Mouse (Mus musculus) retina, postnatal 7 days (tissue): Measurements from ENCODE around the gene Srrm3.
A peak's percentile ranks its signal among the peaks of the same experiment; 100 is the strongest.

ENCODE experiments used
- DNase-seq: peaks from one replicate; pipeline ENCODE4 v3.0.0-alpha.2; 2012; ENCODE audit warnings: low read depth, low spot score

The Srrm3 gene

DNA sequence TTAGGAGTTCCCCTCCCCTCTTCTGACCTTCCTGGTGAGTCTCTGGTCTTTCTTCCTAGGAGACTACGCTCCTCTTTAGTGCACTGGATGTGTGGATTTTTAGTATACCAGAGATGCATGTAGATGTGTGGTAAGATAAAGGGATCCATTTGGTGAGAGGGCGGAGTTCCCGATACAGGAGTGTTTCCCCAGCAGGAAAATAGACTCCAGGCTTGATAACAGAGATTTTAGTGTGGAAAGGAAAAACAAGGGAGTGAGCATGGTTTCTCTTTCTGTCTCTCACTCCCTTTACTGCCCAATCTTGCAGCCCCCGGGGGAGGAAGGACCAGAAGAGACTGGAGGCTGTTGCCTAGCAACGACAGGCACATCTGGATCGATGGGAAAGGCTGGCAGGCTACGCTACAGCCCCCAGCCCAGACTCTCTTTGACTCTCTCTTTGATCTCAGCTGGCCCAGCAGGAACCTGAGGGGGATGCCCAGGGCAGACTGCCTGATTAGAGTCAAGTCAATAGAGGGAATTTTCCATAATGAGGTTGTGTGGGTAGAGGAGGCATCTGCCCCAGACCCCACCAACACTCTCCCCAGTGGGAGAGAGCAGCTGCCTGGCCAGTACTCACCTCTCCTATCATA is 15.7 kb downstream of the Srrm3 start:
- DNase-seq = no peak

DNA sequence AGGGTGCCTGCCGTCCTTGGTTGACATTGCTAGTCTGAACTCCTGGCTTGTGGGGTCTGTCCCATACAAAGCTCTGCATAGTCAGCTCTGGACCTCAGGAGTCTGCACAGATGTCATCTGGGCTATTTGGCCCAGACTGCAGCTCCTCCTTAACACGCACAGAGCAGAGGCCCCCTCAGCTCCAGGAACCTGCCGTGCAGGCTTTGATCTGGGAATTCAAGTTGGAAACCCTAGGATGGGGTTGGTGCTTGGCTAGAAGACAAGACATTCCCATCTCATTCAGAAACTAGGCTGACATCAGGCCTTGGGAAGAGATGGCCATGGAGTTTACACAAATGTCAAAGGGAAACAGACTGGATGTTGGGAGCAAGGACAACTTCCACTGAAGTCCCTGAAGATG is 17.8 kb downstream of the Srrm3 start:
- no peak for DNase-seq

DNA sequence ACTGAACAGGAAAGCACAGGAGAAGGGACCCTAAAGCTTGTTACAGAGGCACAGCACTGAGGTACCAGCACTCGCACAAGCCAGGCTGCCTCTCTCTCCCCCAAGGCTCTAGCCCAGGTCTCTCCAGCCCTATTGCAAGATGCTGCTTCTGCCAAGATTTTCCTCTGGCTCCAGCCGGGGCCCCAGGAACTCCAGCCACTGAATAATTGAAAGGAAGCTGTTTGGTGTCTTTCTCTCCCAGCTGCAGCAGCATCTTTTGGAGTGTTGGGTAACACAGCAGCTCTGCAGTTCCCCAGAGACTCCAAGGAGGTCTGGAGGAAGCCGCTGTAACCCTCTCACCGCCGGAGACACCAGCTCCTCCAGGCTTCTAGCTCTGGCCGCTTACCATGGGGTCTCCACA is 19.5 kb downstream of the Srrm3 start:
- DNase-seq = no peak

DNA sequence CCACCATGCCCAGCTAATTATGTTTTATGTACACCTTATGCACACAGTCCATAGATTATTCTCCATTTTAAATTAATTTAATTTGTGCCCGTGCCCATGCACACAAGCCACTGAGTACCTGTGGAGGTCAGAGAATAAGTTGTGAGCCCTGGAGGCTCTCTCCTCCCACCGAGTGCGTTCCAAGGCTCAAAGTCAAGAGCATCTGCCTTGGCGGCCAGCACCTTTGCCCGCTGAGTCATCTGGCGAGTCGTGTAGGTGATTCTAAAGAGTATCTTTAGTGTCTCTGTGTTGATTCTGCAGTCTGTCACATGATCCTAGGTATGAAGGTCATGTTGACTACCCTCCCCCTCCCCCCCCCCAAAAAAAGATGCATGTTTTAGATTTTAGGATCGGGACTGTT is 22.7 kb downstream of the Srrm3 start:
- DNase-seq = no peak

- DNase-seq = no peak
Observed at GRCm38 (mm10) chr5:135832729-135833128, 26.0 kb downstream of the Srrm3 start.

DNA sequence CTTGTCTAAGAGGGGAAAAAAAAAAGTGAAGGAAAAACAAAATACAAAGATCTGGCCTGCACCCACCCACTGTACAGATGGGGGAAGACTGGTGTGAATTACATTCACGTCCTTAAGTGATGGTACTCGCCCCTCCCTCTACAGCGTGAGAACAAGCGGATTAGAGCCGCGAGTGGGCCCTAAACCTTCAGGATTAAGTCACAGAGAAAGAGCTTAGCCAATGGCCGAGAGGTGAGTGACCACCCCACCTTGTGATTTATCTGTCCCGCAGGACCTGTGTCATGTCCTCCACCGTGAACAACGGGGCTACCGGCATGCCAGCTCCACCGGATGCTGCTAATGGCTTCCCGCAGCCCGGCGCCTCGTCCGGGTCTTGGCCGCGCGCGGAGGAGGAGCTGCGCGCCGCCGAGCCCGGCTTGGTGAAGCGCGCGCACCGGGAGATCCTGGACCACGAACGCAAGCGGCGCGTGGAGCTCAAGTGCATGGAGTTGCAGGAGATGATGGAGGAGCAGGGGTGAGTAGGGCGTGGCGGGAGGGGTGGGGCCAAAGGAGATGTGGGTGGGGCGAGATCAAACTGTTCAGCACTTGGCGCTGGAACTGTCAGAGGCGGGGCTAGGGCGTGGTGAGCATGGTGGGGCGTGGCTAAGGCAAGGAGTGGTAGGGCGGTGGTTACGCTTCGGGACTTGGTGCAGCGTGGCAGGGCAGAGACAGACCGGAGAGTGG is 28.2 kb downstream of the Srrm3 start:
- DNase-seq = peak; percentile 78

DNA sequence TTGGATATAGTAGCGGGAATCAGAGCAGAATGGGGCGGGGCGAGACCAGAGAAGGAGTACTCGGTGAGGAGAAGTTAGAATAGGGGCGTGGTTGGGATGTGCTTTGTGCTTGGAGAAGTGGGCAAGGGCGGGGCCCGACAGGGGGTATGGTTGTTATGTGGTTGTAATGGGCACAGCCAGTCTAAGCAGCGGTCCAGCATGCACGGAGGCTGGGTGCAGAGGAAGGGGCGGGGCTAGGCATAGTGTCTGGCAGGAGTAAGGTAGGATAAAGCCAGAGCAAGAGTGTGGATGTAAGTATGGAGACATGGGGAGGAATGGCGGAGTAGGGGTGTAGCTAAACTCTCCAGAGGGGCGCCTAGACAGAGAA is 28.8 kb downstream of the Srrm3 start:
- no peak for DNase-seq

DNA sequence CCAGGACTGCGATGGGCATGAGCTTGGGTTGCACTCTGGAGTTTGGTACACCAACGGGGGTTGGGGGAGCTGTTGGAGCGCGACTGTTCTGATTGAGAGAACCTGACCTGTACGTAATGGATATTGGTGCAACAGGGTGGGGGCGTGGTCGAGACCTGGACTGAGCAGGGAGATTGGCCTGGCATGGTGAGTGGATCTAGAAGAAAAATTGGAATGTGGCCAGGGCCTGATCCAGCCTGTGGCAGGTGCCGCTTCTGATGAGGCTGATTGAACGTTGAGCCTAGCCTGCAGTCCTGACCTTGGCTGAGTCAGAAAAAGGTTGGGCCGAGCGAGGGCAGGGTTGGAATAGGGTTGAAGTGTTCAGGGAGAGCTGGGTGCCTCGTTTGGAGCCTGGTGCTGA is 29.3 kb downstream of the Srrm3 start:
- DNase-seq = no peak

GRCm38 (mm10) chr5:135841651-135842050 is 35.0 kb downstream of the Srrm3 start:
- no peak for DNase-seq

- DNase-seq = no peak
Observed at GRCm38 (mm10) chr5:135843418-135843817, 36.7 kb downstream of the Srrm3 start.

DNA sequence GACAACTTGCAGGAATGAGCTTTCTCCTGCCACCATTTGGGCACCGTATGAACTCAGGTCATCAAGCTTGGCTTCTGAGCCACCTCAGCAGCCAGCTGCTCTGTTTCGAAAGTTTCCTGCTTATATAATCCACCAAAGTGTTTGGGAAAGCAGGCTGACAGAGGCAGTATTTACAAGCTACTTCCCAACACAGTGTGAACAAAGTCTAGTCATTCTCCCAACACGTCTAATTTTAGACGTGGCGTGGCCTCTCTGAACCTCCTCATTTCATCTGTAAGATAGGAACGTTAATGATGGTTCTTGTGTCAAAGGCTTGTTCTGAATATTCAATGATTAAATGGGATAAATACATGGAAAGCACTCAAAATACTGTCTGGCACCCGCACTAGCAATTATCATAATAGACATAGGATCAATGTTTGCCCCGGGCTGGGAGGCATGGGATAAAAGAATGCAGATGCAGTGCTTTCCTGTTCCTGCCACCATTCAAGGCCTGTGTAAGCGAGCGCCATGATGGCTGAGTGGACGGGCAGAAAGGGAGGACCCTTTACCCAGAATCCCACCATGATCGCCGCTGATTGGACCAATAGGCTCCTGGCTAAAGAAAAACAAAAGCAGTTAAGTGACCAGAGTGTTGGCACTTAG is 39.1 kb downstream of the Srrm3 start:
- DNase-seq = no peak

GRCm38 (mm10) chr5:135847460-135847859 is 40.8 kb downstream of the Srrm3 start:
- no peak for DNase-seq

DNA sequence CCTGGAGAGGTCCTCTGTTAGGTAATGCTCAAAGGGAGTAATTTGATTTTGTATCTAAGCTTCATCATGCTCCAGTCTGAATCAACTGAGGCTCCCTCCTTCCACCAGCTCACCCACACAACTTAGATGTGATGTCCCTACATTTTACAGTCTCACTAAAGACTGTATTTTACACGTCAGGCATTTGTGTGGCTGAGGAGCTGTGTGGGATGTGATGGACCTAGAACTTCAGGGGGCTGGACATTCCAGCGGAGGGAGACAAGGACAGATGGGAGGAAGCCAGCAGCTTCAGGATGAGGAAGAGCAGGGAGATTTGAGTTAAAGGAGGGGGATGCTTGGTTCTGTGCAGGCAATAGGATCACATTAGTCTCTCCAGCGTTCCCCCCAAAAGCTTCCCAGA is 41.2 kb downstream of the Srrm3 start:
- DNase-seq = no peak

DNA sequence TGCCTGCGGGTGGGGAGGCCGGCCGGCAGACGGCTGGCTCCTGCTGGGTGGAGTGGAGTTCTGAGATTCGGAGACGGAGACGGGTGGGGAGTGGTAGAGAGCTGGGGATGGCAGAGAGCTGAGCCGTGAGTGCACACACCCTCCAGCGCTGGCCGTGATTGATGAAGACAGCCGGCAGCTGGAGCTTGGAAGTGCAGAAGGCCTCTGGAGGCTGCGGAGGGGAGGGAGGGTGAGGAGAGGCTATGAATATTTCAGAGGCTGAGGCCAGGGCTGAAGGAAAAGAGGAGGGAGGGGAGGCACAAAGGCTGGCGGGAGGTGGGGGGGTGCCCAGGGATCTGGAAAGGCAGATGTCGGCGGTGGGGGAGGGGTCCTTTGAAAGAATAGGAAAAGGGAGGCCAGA is 44.3 kb downstream of the Srrm3 start:
- peak; percentile 50 for DNase-seq

DNA sequence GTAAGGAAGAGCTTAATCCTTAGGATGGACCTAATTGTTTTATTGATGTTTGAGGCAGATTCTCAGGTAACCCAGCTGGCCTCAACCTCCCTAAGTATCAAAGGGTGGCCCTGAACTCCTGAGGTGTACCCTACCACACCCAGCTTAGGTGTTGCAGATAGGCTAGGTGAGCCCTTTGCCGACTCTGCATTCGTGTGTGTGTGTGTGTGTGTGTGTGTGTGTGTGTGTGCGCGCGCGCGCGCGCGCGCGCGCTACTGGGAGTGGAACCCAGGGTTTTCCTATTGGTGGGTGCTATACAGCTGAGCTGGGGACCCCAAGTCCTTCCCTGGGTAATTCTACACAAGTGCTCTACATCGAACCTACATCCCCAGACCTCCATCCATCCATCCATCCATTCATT is 44.8 kb downstream of the Srrm3 start:
- DNase-seq = no peak

DNA sequence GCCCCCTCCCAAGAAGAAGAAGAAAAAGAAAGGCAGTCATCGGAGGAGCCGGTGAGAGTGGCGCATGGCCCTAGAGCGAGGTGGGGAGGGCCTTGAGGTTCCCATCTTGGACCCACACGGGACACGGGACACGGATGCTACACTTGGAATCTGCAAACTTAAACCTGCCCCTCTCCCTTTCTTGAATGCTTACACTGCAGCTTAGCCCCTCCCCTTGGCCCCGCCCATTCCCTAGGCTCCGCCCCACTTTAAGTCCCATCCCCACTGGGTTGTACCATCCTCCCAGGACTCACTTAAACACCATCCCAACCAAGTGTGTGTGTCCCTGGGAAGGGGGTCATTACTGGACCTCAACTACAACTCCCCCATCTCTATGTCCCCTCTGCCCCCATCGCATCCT is 45.7 kb downstream of the Srrm3 start:
- no peak for DNase-seq

- DNase-seq = no peak
Observed at GRCm38 (mm10) chr5:135853731-135854130, 47.0 kb downstream of the Srrm3 start.

GRCm38 (mm10) chr5:135855156-135855555 is 48.5 kb downstream of the Srrm3 start:
- peak; percentile 74 for DNase-seq

DNA sequence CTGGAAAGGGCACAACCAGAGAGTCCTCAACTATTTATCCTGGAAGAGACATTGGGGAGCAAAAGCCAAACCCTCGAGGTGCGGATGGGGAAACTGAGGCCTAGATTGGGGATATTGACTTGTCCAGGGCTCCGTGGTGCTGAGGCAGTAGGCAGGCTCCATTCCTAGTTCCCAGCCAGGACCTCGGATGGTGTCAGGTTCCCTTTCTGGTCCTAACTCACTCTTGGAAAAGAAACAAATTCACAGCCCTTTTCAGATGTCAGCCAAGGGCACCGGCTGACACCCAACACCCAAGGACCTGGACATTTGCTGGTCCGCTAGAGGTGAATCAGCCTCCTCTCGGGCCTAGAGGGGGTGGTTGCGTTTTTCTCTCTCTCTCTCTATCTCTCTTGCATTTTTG is 60.0 kb downstream of the Srrm3 start:
- DNase-seq = no peak

DNA sequence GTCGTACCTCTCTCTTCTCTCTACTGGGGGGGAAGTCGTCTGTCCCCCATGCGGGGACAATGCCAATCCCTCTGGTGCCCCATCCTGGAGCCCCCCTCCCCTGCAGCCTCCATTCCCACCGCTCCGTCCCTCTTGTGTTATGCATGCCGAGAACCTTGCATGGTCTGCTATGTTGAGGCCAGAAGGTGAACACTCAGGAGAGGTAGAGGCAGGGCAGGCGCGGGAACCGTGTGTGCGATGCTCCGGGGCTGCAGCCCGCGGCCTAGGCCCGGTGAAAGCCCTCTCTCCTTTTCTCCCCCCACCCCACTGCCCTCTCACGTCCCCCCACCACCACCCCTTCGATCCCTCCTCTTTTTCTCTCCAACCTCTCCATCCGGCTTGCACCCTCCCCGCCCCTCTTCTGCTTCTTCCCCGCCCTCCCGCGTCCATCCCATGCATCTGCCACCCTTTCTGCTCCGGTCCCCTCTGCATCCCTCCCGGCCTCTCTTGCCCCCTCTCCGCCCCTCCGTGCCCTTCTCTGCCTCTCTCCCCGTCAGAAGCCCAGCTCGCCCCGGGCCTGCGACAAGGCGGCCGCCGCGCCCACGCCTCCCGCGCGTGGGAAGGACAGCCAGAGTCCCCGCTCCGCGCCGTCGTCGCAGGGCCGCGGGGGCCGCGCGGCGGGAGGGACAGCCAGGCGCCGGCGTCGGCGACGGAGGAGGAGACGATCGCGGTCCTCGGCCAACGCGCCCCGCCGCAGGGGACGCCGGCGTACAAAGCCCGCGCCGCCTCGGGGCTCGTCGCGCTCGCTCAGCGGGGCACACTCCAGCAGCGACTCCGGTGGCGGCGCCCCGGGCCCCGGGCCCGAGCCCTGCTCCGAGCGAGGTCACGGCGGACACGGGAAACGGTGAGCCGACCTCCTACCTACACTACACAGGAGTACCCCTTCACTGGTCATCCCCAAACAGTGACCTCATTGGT is 61.2 kb downstream of the Srrm3 start:
- DNase-seq = no peak

DNA sequence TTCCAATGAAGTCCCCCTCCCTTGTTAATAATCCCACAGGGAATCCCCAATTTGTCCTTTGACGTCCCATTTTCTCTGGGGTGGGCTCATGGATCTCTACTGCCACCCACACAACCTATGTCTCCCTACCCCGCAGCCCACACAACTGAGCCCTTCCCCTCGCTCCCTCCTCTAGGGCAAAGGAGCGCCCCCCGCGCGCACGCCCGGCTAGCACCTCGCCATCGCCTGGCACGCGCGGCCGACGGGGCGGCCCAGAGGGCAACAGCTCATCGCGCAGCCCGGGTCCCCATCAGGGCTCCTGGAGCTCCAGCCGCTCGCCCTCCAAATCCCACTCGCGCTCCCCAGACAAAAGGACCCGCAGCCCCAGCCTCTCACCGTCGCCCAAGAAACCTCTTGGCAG is 62.0 kb downstream of the Srrm3 start:
- DNase-seq = no peak
